Mouse (Mus musculus) left cerebral cortex, postnatal 36 days (tissue): Measurements from ENCODE around the gene Gmeb1. TPM values are rescaled to one million over a fixed set of nuclear protein-coding genes. Genes with fewer than 3 reads are reported as not detected.

ENCODE experiments used
- DNase-seq, 2 experiments: peaks; one replicate each; pipeline ENCODE4 v3.0.0; 2021 to 2022; ENCODE audit warnings: low spot score in 2 of 2, mixed read lengths in 1 of 2
- intact Hi-C: fragments of 180-260 bp; cut with DNase I; formaldehyde crosslinking; loops from one replicate; pipeline ENCODE4 v1.15.1; 2025
- microRNA-seq: library from miRNA; unstranded; fragments of <30 nt; microRNA quantifications from one replicate; pipeline ENCODE4 v1.2.0, GENCODE M21; 2022
- total RNA-seq, 2 experiments: library from RNA; stranded (reverse); gene quantifications; 2 replicates each; pipeline ENCODE4 v1.2.3; 2021

Gmeb1 gene
- total RNA-seq, 2 experiments from 2014 or later = 20.7 to 25.2 TPM

GRCm38 (mm10) chr4:132187826-132188401 is 73.5 kb downstream of the Gmeb1 start:
- intact Hi-C loops = no loop called here
- no peak for DNase-seq

- DNase-seq = no peak
- intact Hi-C loops = no loop called here
Observed at GRCm38 (mm10) chr4:132183162-132183561, 78.2 kb downstream of the Gmeb1 start.

GRCm38 (mm10) chr4:132181721-132182658 is 79.4 kb downstream of the Gmeb1 start:
- DNase-seq = no peak
- intact Hi-C loops = no loop called here

GRCm38 (mm10) chr4:132180710-132181109 is 80.7 kb downstream of the Gmeb1 start:
- intact Hi-C loops = no loop called here
- DNase-seq = no peak

- intact Hi-C loops = loop anchor here (2.0 to 10.0 kb wide), 3 partner anchors 90 to 314 kb away; no protein-coding TSS in a partner anchor
- peak; percentile 48 to 49 for DNase-seq
Observed at GRCm38 (mm10) chr4:132178630-132179059, 82.8 kb downstream of the Gmeb1 start.

GRCm38 (mm10) chr4:132176474-132176873 is 84.9 kb downstream of the Gmeb1 start:
- DNase-seq = no peak
- intact Hi-C loops = loop anchor here (10.0 kb wide), 2 partner anchors 202 to 312 kb away; no protein-coding TSS in a partner anchor

Small RNA genes lying within 50 kb of the gene (microRNA-seq; reads per million reads assigned to microRNA genes)
- not detected for gene Gm22033

Other genes starting within 250 kb of the Gmeb1 start
- gene Gm10300, start 186.9 kb downstream of the Gmeb1 start, total RNA-seq = under 1 TPM in 1 of 2 experiments, not detected in 1; 0.22 TPM
- 10 to 100 TPM; 36.5 to 44.3 TPM for gene Epb41, start 186.3 kb downstream of the Gmeb1 start, total RNA-seq
- gene Oprd1, start 117.1 kb downstream of the Gmeb1 start, total RNA-seq = 10 to 100 TPM; 16.3 to 19.3 TPM
- 10 to 100 TPM; 37.6 to 47.1 TPM for gene Ythdf2, start 49.3 kb downstream of the Gmeb1 start, total RNA-seq
- 10 to 100 TPM; 19.0 to 25.2 TPM for gene Taf12, start 12.8 kb upstream of the Gmeb1 start, total RNA-seq
- gene Rab42, start 41.8 kb upstream of the Gmeb1 start, total RNA-seq = 1 to 10 TPM; 1.5 to 2.8 TPM
- 10 to 100 TPM; 21.5 to 24.8 TPM for gene Trnau1ap, start 67.9 kb upstream of the Gmeb1 start, total RNA-seq
- 10 to 100 TPM in 1 of 2 experiments, 1 to 10 TPM in 1; 9.7 to 12.3 TPM for gene Rcc1, start 92.0 kb upstream of the Gmeb1 start, total RNA-seq
- 10 to 100 TPM; 12.7 to 13.4 TPM for gene Phactr4, start 160.9 kb upstream of the Gmeb1 start, total RNA-seq
- 1 to 10 TPM; 8.8 to 9.6 TPM for gene Med18, start 202.3 kb upstream of the Gmeb1 start, total RNA-seq
- gene Sesn2, start 248.9 kb upstream of the Gmeb1 start, total RNA-seq = 10 to 100 TPM in 1 of 2 experiments, 1 to 10 TPM in 1; 9.2 to 12.3 TPM